Mouse (Mus musculus) ES-E14 (cell line): ENCODE measurements around the gene Fmnl1. TPM values are rescaled to one million over a fixed set of nuclear protein-coding genes. Genes with fewer than 3 reads are reported as not detected.

ENCODE experiments used
- DNase-seq: peaks from one replicate; pipeline ENCODE4 v3.0.0-alpha.2; 2013; ENCODE audit warnings: low read depth, low spot score
- H3K27ac ChIP-seq: 2 replicates; pipeline ENCODE4 v1.5.1; 2012; ENCODE audit warnings: low read depth, mild to moderate bottlenecking, low read length, moderate library complexity, mixed read lengths; ENCODE audit not compliant: poor library complexity, insufficient read depth, severe bottlenecking
- H3K36me3 ChIP-seq: 2 replicates; pipeline ENCODE4 v1.6.1; 2012; ENCODE audit warnings: mild to moderate bottlenecking, low read length, moderate library complexity, mixed read lengths; ENCODE audit not compliant: control insufficient read depth, poor library complexity, insufficient read depth, severe bottlenecking
- H3K4me1 ChIP-seq, 2 experiments: fragments of 150-350 bp in 1 of 2; sonication (generic) in 1 of 2; 2 replicates each; pipeline ENCODE4 v1.6.1; 2012; ENCODE audit warnings: low read length in 2 of 2, mild to moderate bottlenecking in 1 of 2, mixed read lengths in 1 of 2; ENCODE audit not compliant: control insufficient read depth in 2 of 2, insufficient read depth in 2 of 2, poor library complexity in 1 of 2
- H3K4me3 ChIP-seq, 2 experiments: fragments of 150-350 bp in 1 of 2; sonication (generic) in 1 of 2; 2 replicates each; pipeline ENCODE4 v1.5.1; 2012; ENCODE audit warnings: low read length in 2 of 2, low read depth in 1 of 2, mild to moderate bottlenecking in 1 of 2, mixed read lengths in 1 of 2; ENCODE audit not compliant: insufficient read depth in 1 of 2, poor library complexity in 1 of 2, severe bottlenecking in 1 of 2
- H3K9ac ChIP-seq: 2 replicates; pipeline ENCODE4 v1.6.1; 2012; ENCODE audit warnings: low read depth, mild to moderate bottlenecking, low read length, mixed read lengths; ENCODE audit not compliant: poor library complexity, insufficient read depth, severe bottlenecking
- H3K9me3 ChIP-seq: fragments of 150-350 bp; sonication (generic); 2 replicates; pipeline ENCODE4 v1.6.1; 2012; ENCODE audit warnings: low read depth, mild to moderate bottlenecking, low read length; ENCODE audit not compliant: control insufficient read depth, insufficient read depth
- CHD2 ChIP-seq: IDR thresholded peaks from 2 replicates; pipeline ENCODE4 v1.6.1; 2014; ENCODE audit warnings: mild to moderate bottlenecking, low read depth, low read length, inconsistent platforms
- HCFC1 ChIP-seq: IDR thresholded peaks from 2 replicates; pipeline ENCODE4 v1.6.1; 2012; ENCODE audit warnings: low read length, inconsistent platforms, borderline replicate concordance; ENCODE audit not compliant: insufficient read depth
- MAFK ChIP-seq: IDR thresholded peaks from 2 replicates; pipeline ENCODE4 v1.6.1; 2014; ENCODE audit warnings: mild to moderate bottlenecking, low read depth, low read length, inconsistent platforms; ENCODE audit not compliant: insufficient read depth
- ZC3H11A ChIP-seq: IDR thresholded peaks from 2 replicates; pipeline ENCODE4 v1.6.1; 2012; ENCODE audit warnings: low read depth, mild to moderate bottlenecking, inconsistent platforms, low read length, borderline replicate concordance
- ZNF384 ChIP-seq: IDR thresholded peaks from 2 replicates; pipeline ENCODE4 v1.6.1; 2012; ENCODE audit warnings: low read depth, low read length, inconsistent platforms
- in situ Hi-C, 2 experiments: fragments of 600-800 bp; cut with MboI; formaldehyde crosslinking; loops; one replicate each; pipeline ENCODE4 v1.15.1; 2025; ENCODE audit warnings: low sequenced_read_pairs in 2 of 2, inconsistent platforms in 1 of 2; ENCODE audit not compliant: unreplicated experiment in 2 of 2
- total RNA-seq: library from RNA; depleted of rRNA; stranded (reverse); fragments of 300-350 nt; gene quantifications from 2 replicates; pipeline ENCODE4 v1.2.3, GENCODE M21; 2012; rRNA removed

The Fmnl1 gene
- total RNA-seq, 1 experiment = 0.94 TPM

GRCm38 (mm10) chr11:103246081-103246730 is 75.3 kb downstream of the Fmnl1 start:
- no peak overlapping the region for H3K27ac ChIP-seq
- in situ Hi-C loops = no loop called here
- DNase-seq = no peak
- no peaks in the 10 kb centered on the region for H3K9me3 ChIP-seq
- no peaks in the 10 kb centered on the region for H3K36me3 ChIP-seq
- H3K4me3 ChIP-seq = no peak overlapping the region
- no peak overlapping the region for H3K9ac ChIP-seq
- no peaks in the 10 kb centered on the region; a peak in 1 of 4 replicates for H3K4me1 ChIP-seq
- TF ChIP-seq CHD2 (no peak), HCFC1 (no peak), ZNF384 (no peak)

- in situ Hi-C loops = no loop called here
- no peaks in the 10 kb centered on the region for H3K9me3 ChIP-seq
- H3K9ac ChIP-seq = no peak overlapping the region
- H3K36me3 ChIP-seq = no peaks in the 10 kb centered on the region
- TF ChIP-seq CHD2 (no peak), ZNF384 (no peak), ZC3H11A (no peak), HCFC1 (no peak), MAFK (no peak)
- H3K4me3 ChIP-seq = no peak overlapping the region
- DNase-seq = no peak
- H3K4me1 ChIP-seq = no peaks in the 10 kb centered on the region; a peak in 1 of 4 replicates
- no peak overlapping the region for H3K27ac ChIP-seq
These were observed 75.9 kb downstream of the Fmnl1 start for GRCm38 (mm10) chr11:103246731-103247290.

DNA sequence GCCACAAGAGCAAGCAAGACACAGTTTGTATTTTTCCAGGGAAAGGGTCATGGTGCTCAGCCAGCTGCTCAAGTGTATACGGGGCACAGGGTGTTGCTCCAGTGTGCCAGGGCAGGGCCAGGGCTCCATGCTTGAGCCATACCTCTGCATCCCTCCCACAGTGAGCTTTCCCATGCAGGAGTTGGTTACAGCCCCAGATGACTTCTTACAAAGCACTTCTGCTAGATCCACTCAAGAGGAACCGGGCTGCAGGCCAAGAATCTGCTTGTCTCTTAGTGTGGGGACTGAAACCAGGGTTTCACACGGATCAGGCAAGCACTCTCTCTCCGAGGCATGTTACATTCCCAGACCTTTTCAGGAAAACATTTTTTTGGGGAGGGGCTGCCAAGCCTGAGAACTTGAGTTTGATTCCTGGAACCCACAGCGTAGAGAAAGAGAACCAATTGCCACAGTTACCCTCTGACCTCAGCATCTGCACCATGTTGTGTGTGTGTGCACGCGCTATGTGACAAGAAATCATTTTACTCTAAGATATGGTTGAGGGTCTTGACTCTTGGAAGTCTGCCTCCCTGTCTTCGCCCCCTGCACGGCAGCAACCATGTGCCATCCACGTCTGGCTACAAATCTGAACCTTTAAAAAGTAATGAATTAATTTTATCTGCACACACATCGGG is 76.7 kb downstream of the Fmnl1 start:
- DNase-seq = no peak
- no peak overlapping the region for H3K9ac ChIP-seq
- H3K36me3 ChIP-seq = no peaks in the 10 kb centered on the region
- H3K4me3 ChIP-seq = no peak overlapping the region
- H3K4me1 ChIP-seq = no peaks in the 10 kb centered on the region; a peak in 1 of 4 replicates
- H3K9me3 ChIP-seq = no peaks in the 10 kb centered on the region
- no peak overlapping the region for H3K27ac ChIP-seq
- in situ Hi-C loops = no loop called here
- TF ChIP-seq HCFC1 (no peak), ZC3H11A (no peak), ZNF384 (no peak), MAFK (no peak), CHD2 (no peak)

Other genes starting within 250 kb of the Fmnl1 start
- 38.4 and 51.0 TPM in 2 replicates for gene Kif18b, start 246.0 kb upstream of the Fmnl1 start, total RNA-seq
- gene C1ql1, start 224.4 kb upstream of the Fmnl1 start, total RNA-seq = 3.3 and 3.7 TPM in 2 replicates
- gene Nmt1, start 142.9 kb upstream of the Fmnl1 start, total RNA-seq = 57.1 and 61.0 TPM in 2 replicates
- 32.1 and 43.7 TPM in 2 replicates for gene Dcakd, start 142.8 kb upstream of the Fmnl1 start, total RNA-seq
- 8.0 and 13.2 TPM in 2 replicates for gene Plcd3, start 69.4 kb upstream of the Fmnl1 start, total RNA-seq
- gene Acbd4, start 69.4 kb upstream of the Fmnl1 start, total RNA-seq = 14.0 and 19.7 TPM in 2 replicates
- 20.0 and 29.1 TPM in 2 replicates for gene Hexim1, start 54.9 kb upstream of the Fmnl1 start, total RNA-seq
- 8.5 and 9.7 TPM in 2 replicates for gene Hexim2, start 38.7 kb upstream of the Fmnl1 start, total RNA-seq
- 0.26 TPM in 1 of 2 replicates, not detected in the other for gene 1700023F06Rik, start 37.5 kb downstream of the Fmnl1 start, total RNA-seq
- gene Spata32, start 47.3 kb downstream of the Fmnl1 start, total RNA-seq = not detected in 2 replicates
- 4.5 and 5.3 TPM in 2 replicates for gene Map3k14, start 96.4 kb downstream of the Fmnl1 start, total RNA-seq
- 7.8 and 8.2 TPM in 2 replicates for gene Arhgap27, start 192.6 kb downstream of the Fmnl1 start, total RNA-seq
- 11.7 and 12.3 TPM in 2 replicates for gene Plekhm1, start 241.6 kb downstream of the Fmnl1 start, total RNA-seq